Mouse (Mus musculus) left cerebral cortex, postnatal 25 days (tissue): ENCODE measurements around the gene Phldb2. TPM values are rescaled to one million over a fixed set of nuclear protein-coding genes. Genes with fewer than 3 reads are reported as not detected.

Experiments
- DNase-seq, 2 experiments: peaks; one replicate each; pipeline ENCODE4 v3.0.0; 2022; ENCODE audit warnings: low spot score in 2 of 2, mixed read lengths in 1 of 2
- intact Hi-C: fragments of 180-260 bp; cut with DNase I; formaldehyde crosslinking; loops from one replicate; pipeline ENCODE4 v1.15.1; 2025
- total RNA-seq, 2 experiments: library from RNA; stranded (reverse); gene quantifications; 2 replicates each; pipeline ENCODE4 v1.2.3; 2021

Gene Phldb2
- total RNA-seq, 2 experiments from 2014 or later = 8.0 to 8.2 TPM

GRCm38 (mm10) chr16:45720022-45720630, 233.3 kb downstream of the Phldb2 start:
- intact Hi-C loops = no loop called here

GRCm38 (mm10) chr16:45718296-45718695, 235.1 kb downstream of the Phldb2 start:
- intact Hi-C loops = no loop called here
- DNase-seq = no peak

More at GRCm38 (mm10) chr16:45720022-45720630, 233.3 kb downstream of the Phldb2 start:
- DNase-seq = no peak

GRCm38 (mm10) chr16:45714489-45715150, 238.8 kb downstream of the Phldb2 start:
- intact Hi-C loops = no loop called here
- DNase-seq = peak in 1 of 2 experiments; percentile 53

- no peak for DNase-seq
- intact Hi-C loops = no loop called here
Measured at GRCm38 (mm10) chr16:45713878-45714277, 239.5 kb downstream of the Phldb2 start.

GRCm38 (mm10) chr16:45713261-45713660, 240.1 kb downstream of the Phldb2 start:
- intact Hi-C loops = no loop called here
- DNase-seq = no peak

- intact Hi-C loops = no loop called here
- peak in 1 of 2 experiments; percentile 25 for DNase-seq
Measured at GRCm38 (mm10) chr16:45711263-45711662, 242.1 kb downstream of the Phldb2 start.

GRCm38 (mm10) chr16:45699301-45699700, 254.1 kb downstream of the Phldb2 start:
- no peak for DNase-seq
- intact Hi-C loops = no loop called here

GRCm38 (mm10) chr16:45697996-45698395, 255.4 kb downstream of the Phldb2 start:
- intact Hi-C loops = no loop called here
- no peak for DNase-seq

Other genes starting within 250 kb of the Phldb2 start
- gene Tagln3, start 229.0 kb downstream of the Phldb2 start, total RNA-seq = 100 to 1,000 TPM; 309 to 348 TPM
- 10 to 100 TPM; 23.0 to 25.4 TPM for gene Abhd10, start 210.6 kb downstream of the Phldb2 start, total RNA-seq
- gene Plcxd2, start 56.6 kb upstream of the Phldb2 start, total RNA-seq = 10 to 100 TPM; 91.5 to 91.9 TPM
- gene Cd96, start 166.7 kb upstream of the Phldb2 start, total RNA-seq = not detected
- gene Gm4737, start 201.5 kb upstream of the Phldb2 start, total RNA-seq = 10 to 100 TPM; 13.5 to 14.3 TPM